Mouse (Mus musculus) cerebellum, adult 2 months (tissue): ENCODE measurements around the gene Lemd2.

Experiments
- CTCF ChIP-seq: fragments of 200-500 bp; IDR thresholded peaks from 2 replicates; pipeline ENCODE4 v1.5.1; 2011; ENCODE audit warnings: low read depth, mild to moderate bottlenecking, control low read depth, low read length, moderate library complexity, borderline replicate concordance; ENCODE audit not compliant: insufficient read depth
- POLR2A ChIP-seq: fragments of 200-500 bp; IDR thresholded peaks from 2 replicates; pipeline ENCODE4 v1.6.1; 2011; ENCODE audit warnings: low read length, control low read depth, borderline replicate concordance; ENCODE audit not compliant: insufficient read depth

- no peak for TF ChIP-seq POLR2A
- no peak for TF ChIP-seq CTCF
These were observed 24.5 kb downstream of the Lemd2 start for GRCm38 (mm10) chr17:27179681-27180280.
